Mouse (Mus musculus): ENCODE data around the gene Ifrd2. TPM values are rescaled to one million over a fixed set of nuclear protein-coding genes. Genes with fewer than 3 reads are reported as not detected.

Gene Ifrd2
- polyA plus RNA-seq, 1 experiment = 16.4 TPM

- Histone ChIP-seq H3K27ac (ENCODE audit: control insufficient read depth, insufficient read depth, low read depth, low read length) (no peak overlapping the region), H3K4me3 (ENCODE audit: control insufficient read depth, low read depth, low read length) (no peak overlapping the region), H3K4me1 (ENCODE audit: control insufficient read depth, insufficient read depth, low read length) (peaks cover 15% of the 10 kb centered on the region), H3K36me3 (ENCODE audit: control insufficient read depth, insufficient read depth, low read length) (no peaks in the 10 kb centered on the region), H3K27me3 (ENCODE audit: control insufficient read depth, insufficient read depth, low read length) (no peaks in the 10 kb centered on the region)
- TF ChIP-seq POLR2A (IDR thresholded peaks at IDR 0.05; ENCODE audit: control insufficient read depth, low read depth, low read length) (no peak), CTCF (IDR thresholded peaks at IDR 0.05; ENCODE audit: control insufficient read depth, insufficient read depth, insufficient replicate concordance, low read depth, low read length) (peak; percentile 22; the same call in 1 of the 2 replicates)
Observed at GRCm38 (mm10) chr9:107600745-107601144, 13.3 kb downstream of the Ifrd2 start.

DNA sequence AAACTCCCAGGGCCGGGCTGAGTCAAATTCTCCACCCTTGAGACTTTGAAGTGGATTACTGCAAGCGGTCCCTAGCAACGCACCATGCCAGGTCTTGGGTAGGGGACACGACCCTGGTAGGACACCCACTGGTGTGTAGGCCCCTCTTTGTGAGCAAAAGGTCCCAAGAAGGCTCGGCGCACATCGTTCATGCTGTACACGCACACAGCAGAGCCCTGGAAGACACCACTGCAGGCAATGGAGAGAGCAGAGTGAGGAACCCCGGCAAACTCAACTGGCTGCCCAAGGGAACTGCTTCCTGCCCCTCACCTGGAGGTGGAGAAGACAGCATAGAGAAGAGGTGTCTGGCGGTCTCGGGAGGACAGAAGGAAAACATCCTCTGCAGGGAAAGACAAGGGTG lies 13.8 kb downstream of the Ifrd2 start:
- no peaks in the 10 kb centered on the region for H3K27me3 ChIP-seq (ENCODE audit: control insufficient read depth, insufficient read depth, low read length)
- no peak overlapping the region for H3K27ac ChIP-seq (ENCODE audit: control insufficient read depth, insufficient read depth, low read depth, low read length)
- peaks cover 15% of the 10 kb centered on the region for H3K4me1 ChIP-seq (ENCODE audit: control insufficient read depth, insufficient read depth, low read length)
- H3K36me3 ChIP-seq (ENCODE audit: control insufficient read depth, insufficient read depth, low read length) = no peaks in the 10 kb centered on the region
- TF ChIP-seq CTCF (IDR thresholded peaks at IDR 0.05; ENCODE audit: control insufficient read depth, insufficient read depth, insufficient replicate concordance, low read depth, low read length) = no peak
- TF ChIP-seq POLR2A (IDR thresholded peaks at IDR 0.05; ENCODE audit: control insufficient read depth, low read depth, low read length) = no peak
- H3K4me3 ChIP-seq (ENCODE audit: control insufficient read depth, low read depth, low read length) = no peak overlapping the region

- no peak overlapping the region for H3K27ac ChIP-seq (ENCODE audit: control insufficient read depth, insufficient read depth, low read depth, low read length)
- no peaks in the 10 kb centered on the region for H3K36me3 ChIP-seq (ENCODE audit: control insufficient read depth, insufficient read depth, low read length)
- TF ChIP-seq POLR2A (IDR thresholded peaks at IDR 0.05; ENCODE audit: control insufficient read depth, low read depth, low read length) (no peak), CTCF (IDR thresholded peaks at IDR 0.05; ENCODE audit: control insufficient read depth, insufficient read depth, insufficient replicate concordance, low read depth, low read length) (peak; percentile 97)
- peaks cover 15% of the 10 kb centered on the region for H3K4me1 ChIP-seq (ENCODE audit: control insufficient read depth, insufficient read depth, low read length)
- no peaks in the 10 kb centered on the region for H3K27me3 ChIP-seq (ENCODE audit: control insufficient read depth, insufficient read depth, low read length)
- H3K4me3 ChIP-seq (ENCODE audit: control insufficient read depth, low read depth, low read length) = no peak overlapping the region
Observed at GRCm38 (mm10) chr9:107602068-107602648, 14.7 kb downstream of the Ifrd2 start.

DNA sequence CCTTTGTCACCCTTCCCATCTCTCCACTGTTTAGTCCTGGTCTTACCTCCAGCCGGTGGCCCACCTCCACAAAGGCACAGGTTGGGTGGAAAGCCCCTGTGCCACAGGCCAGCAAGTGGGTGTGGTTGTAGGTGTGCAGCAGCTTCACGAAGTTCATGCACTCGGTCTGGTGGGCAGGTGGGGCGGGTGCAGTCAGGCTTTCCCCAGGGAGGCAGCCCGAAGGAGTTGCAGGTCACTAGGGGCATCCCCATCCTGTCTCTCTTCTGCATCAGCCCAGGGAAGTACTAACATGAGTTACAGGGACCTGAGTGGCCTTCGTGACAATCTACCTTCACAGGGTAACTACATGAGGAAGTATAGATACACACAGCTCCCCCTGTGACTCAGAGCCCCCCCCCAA lies 15.8 kb downstream of the Ifrd2 start:
- no peaks in the 10 kb centered on the region for H3K27me3 ChIP-seq (ENCODE audit: control insufficient read depth, insufficient read depth, low read length)
- peak overlapping the region; percentile 51 for H3K4me3 ChIP-seq (ENCODE audit: control insufficient read depth, low read depth, low read length)
- peaks cover 15% of the 10 kb centered on the region for H3K4me1 ChIP-seq (ENCODE audit: control insufficient read depth, insufficient read depth, low read length)
- H3K27ac ChIP-seq (ENCODE audit: control insufficient read depth, insufficient read depth, low read depth, low read length) = no peak overlapping the region
- H3K36me3 ChIP-seq (ENCODE audit: control insufficient read depth, insufficient read depth, low read length) = no peaks in the 10 kb centered on the region
- TF ChIP-seq CTCF (IDR thresholded peaks at IDR 0.05; ENCODE audit: control insufficient read depth, insufficient read depth, insufficient replicate concordance, low read depth, low read length) (no peak), POLR2A (IDR thresholded peaks at IDR 0.05; ENCODE audit: control insufficient read depth, low read depth, low read length) (no peak)

DNA sequence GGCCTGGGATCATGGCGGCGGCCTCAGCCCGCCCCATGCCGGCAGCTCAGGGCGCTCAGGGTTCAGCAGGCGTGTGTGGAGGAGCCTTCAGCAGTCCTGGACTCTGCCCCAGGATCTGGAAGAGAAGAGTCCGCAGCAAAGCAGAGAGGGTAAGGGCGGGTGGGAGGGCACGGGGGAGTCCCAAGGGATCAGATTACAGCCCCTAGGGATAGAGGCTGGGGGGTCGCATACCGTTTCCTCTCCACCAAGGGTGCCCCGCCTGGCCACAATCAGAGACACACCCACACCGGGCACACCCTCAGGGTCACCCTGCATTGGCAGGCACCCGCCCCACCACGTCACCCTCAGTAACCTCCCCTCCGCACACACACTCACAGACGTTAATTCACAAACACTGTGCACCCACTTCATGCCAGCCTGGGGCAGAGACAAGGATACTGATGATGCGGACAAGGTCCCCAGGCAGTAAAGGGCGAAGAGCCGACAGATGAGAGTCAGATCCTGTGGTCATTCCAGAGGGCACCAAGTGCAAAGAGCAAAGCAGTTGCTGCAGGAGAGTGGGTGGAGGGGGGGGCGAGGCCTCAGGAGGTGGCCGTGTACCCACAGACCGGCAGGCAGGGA lies 17.7 kb downstream of the Ifrd2 start:
- Histone ChIP-seq H3K36me3 (ENCODE audit: control insufficient read depth, insufficient read depth, low read length) (no peaks in the 10 kb centered on the region), H3K4me3 (ENCODE audit: control insufficient read depth, low read depth, low read length) (peak overlapping the region; percentile 51), H3K4me1 (ENCODE audit: control insufficient read depth, insufficient read depth, low read length) (peaks cover 7% of the 10 kb centered on the region), H3K27me3 (ENCODE audit: control insufficient read depth, insufficient read depth, low read length) (no peaks in the 10 kb centered on the region), H3K27ac (ENCODE audit: control insufficient read depth, insufficient read depth, low read depth, low read length) (no peak overlapping the region)
- TF ChIP-seq POLR2A (IDR thresholded peaks at IDR 0.05; ENCODE audit: control insufficient read depth, low read depth, low read length) (no peak), CTCF (IDR thresholded peaks at IDR 0.05; ENCODE audit: control insufficient read depth, insufficient read depth, insufficient replicate concordance, low read depth, low read length) (no peak)

DNA sequence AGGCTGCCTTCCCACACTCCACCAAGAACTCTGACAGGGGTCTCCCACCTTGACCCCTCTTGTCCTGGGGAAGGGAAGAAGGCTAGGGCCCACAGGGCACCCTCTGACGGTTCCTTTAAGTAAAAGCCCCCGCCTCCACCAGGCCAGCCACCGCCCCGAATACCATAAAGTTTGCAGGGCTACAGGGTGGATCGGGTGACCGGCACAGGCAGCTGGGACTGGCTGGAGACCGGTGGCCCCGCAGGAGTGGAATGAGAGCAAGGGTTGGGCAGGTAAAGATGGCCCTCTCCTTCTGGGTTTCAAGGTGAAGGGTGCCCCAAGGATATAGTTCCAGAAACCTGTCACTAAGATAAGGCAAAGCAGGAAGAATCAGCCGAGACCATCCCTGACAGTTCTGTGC lies 19.1 kb downstream of the Ifrd2 start:
- Histone ChIP-seq H3K36me3 (ENCODE audit: control insufficient read depth, insufficient read depth, low read length) (no peaks in the 10 kb centered on the region), H3K4me3 (ENCODE audit: control insufficient read depth, low read depth, low read length) (no peak overlapping the region; the same call in 1 of the 2 replicates), H3K4me1 (ENCODE audit: control insufficient read depth, insufficient read depth, low read length) (peaks cover 9% of the 10 kb centered on the region), H3K27me3 (ENCODE audit: control insufficient read depth, insufficient read depth, low read length) (no peaks in the 10 kb centered on the region), H3K27ac (ENCODE audit: control insufficient read depth, insufficient read depth, low read depth, low read length) (no peak overlapping the region)
- TF ChIP-seq CTCF (IDR thresholded peaks at IDR 0.05; ENCODE audit: control insufficient read depth, insufficient read depth, insufficient replicate concordance, low read depth, low read length) = no peak
- no peak for TF ChIP-seq POLR2A (IDR thresholded peaks at IDR 0.05; ENCODE audit: control insufficient read depth, low read depth, low read length)

DNA sequence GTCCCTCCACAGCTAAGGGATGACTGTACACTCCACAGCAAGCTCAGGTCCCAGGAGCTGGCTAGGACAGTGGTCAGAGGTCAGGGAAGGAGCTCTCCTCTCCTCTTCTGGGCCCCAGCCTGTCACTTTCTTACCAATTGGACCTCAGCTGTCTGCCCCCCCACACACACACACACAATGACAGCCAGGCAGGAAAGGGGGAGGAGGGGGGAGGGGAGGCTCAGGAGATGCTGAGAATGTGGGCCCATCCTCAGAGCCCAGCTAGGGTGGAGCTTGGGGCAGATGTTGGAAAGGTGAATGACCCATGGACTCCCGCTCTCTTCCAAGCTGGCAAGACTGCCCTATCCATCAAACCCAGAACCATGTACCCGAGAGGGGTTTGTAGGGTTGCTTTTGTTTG lies 19.6 kb downstream of the Ifrd2 start:
- H3K27ac ChIP-seq (ENCODE audit: control insufficient read depth, insufficient read depth, low read depth, low read length) = no peak overlapping the region
- H3K36me3 ChIP-seq (ENCODE audit: control insufficient read depth, insufficient read depth, low read length) = no peaks in the 10 kb centered on the region
- peaks cover 14% of the 10 kb centered on the region for H3K4me1 ChIP-seq (ENCODE audit: control insufficient read depth, insufficient read depth, low read length)
- H3K4me3 ChIP-seq (ENCODE audit: control insufficient read depth, low read depth, low read length) = no peak overlapping the region
- no peaks in the 10 kb centered on the region for H3K27me3 ChIP-seq (ENCODE audit: control insufficient read depth, insufficient read depth, low read length)
- no peak for TF ChIP-seq POLR2A (IDR thresholded peaks at IDR 0.05; ENCODE audit: control insufficient read depth, low read depth, low read length)
- no peak for TF ChIP-seq CTCF (IDR thresholded peaks at IDR 0.05; ENCODE audit: control insufficient read depth, insufficient read depth, insufficient replicate concordance, low read depth, low read length)

Measured in testis, adult 2 months (tissue).